Mouse (Mus musculus) spleen, postnatal 4 days (tissue): Measurements from ENCODE around the gene Srrm3.

Experiments used
- DNase-seq, 2 experiments: peaks; one replicate each; pipeline ENCODE4 v3.0.0; 2022; ENCODE audit warnings: low spot score in 2 of 2

Gene Srrm3

GRCm38 (mm10) chr5:135869661-135870423 lies 63.2 kb downstream of the Srrm3 start:
- DNase-seq: no peak

GRCm38 (mm10) chr5:135870505-135870904 lies 63.8 kb downstream of the Srrm3 start:
- DNase-seq: no peak

- DNase-seq: no peak
Measured at GRCm38 (mm10) chr5:135872996-135873395, 66.3 kb downstream of the Srrm3 start.

GRCm38 (mm10) chr5:135873753-135874152 lies 67.1 kb downstream of the Srrm3 start:
- no peak for DNase-seq

DNA sequence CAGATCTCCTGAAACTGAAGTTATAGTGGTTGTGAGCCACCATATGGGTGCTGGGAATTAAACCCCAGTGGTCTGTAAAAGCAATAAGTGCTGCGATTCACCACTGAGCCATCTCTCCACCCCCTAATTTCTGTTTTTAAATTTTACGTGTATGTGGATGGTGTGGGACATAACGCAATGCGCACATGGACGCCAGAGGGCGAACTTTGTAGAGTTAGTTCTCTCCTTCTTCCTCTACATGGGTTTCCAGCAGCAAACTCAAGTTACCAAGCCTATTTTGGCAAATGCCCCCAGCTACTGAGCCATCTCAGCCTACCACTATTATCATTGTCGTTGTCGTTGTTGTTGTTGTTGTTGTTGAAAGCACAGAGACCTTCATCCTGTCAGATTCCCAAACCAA lies 70.5 kb downstream of the Srrm3 start:
- DNase-seq: peak; percentile 37 to 73

- DNase-seq: no peak
Measured at GRCm38 (mm10) chr5:135877831-135878231, 71.1 kb downstream of the Srrm3 start.

GRCm38 (mm10) chr5:135879449-135880158 lies 72.9 kb downstream of the Srrm3 start:
- no peak for DNase-seq

DNA sequence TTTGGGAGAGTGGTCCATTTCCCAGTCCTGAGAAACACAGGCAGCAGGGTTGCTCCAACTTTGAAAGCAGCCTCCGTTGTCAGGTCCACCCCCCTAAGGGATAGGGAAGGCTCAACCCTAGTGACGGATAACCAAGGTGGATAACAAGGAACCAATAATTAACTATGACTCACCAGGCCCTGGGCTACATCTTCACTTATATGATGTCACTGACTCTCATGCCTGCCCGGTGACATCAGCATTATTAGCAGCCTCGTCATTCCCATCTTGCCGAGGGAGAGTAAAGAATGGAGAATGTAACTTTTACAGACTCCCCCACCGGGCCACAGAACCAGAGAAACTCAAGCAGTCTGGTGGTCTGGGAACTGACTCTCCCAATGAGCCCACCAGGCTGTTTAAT lies 78.0 kb downstream of the Srrm3 start:
- DNase-seq: no peak

GRCm38 (mm10) chr5:135887675-135888102 lies 81.0 kb downstream of the Srrm3 start, which contains the start of gene Hspb1:
Gene Hspb1 (plus strand): TSS chr5:135887919.
- DNase-seq: no peak

DNA sequence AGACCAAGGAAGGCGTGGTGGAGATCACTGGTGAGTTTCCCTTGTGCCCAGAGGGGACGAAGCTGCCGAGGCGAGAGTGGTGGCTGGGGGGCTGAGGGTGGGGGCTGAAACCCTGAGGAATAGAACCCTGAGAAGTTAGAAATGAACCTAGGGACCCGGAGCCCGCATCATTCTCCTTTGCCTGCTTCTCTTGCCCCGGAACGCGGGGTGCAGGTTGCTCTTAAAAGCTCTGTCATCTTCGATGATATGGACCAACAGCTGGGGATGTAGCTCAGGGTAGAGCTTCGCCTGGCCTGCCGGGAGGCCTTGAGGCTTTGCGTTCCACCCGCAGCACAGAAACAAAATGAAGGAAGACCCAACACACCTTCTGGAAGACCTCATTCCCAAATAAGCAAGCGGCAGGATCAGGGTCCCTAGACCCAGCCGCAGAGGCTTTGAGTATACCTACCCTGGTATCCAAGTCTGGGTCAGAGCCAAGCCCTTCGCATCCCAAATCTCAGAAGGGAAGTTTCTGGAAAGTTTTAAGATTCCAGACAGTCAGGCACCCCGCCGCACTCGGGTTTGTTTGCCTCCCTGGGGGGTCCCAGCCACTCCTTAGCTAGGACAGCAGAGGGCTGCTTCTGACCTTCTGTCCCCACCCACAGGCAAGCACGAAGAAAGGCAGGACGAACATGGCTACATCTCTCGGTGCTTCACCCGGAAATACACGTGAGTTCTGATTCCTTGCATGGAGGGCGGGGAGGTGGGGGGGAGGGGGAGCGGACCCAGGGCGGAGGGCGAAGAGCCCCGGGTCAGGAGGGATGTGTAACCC lies 81.9 kb downstream of the Srrm3 start:
- no peak for DNase-seq

DNA sequence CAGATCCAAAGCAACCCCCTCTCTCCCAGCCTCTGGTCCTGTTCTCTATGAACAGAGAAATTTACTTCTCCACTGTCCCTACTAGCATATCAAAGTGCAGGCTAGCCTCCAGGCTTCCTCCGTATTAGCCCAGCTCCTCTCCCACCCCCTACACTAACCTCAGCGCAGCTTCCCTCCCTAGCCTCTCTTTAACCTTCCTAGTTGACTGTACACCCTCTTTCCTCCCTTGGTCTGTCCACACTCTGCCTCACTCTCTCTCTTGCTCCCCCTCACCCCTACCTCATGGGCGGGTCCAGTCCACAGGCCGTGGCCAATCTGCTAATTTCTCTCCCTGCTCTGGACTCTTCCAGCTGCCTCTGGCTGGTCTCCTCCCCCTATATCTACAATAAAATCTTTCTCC lies 83.6 kb downstream of the Srrm3 start:
- DNase-seq: no peak

GRCm38 (mm10) chr5:135890920-135891319 lies 84.2 kb downstream of the Srrm3 start:
- no peak for DNase-seq

DNA sequence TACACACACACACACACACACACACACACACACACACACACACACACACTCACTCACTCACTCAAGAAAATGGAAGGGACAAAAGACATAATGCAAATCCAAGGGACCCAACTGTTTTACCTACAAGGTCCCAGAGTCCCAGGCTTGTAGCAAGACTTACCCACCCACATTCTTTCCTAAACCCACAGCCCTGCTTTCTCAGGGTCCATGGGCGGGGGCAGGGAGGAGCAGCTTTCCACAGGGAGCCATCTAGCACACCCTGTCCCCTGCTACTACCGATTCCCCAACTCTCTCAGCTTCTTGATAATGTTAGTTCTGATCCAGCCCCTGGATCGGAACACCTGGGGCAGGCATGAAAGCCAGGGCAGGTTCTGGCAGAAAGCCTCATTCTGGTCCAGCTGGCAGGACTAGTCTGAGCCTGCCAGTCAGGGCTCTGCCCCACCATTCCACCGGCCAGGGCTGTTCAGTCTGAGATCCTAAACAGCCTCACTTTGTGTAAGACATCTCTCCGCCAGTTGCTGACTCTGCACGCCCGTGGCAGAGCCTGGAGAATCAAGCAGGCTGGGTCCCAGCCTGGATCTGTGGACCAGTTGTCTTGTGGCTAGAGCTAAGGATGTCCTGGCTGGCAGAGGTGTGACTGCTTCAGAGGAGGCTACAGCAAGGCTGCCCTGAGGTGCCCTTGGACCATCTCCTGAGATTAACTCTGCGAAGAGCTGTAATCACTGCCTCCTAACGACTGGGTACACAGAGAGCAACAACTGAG lies 86.1 kb downstream of the Srrm3 start:
- no peak for DNase-seq

GRCm38 (mm10) chr5:135894958-135895357 lies 88.3 kb downstream of the Srrm3 start:
- DNase-seq: no peak

DNA sequence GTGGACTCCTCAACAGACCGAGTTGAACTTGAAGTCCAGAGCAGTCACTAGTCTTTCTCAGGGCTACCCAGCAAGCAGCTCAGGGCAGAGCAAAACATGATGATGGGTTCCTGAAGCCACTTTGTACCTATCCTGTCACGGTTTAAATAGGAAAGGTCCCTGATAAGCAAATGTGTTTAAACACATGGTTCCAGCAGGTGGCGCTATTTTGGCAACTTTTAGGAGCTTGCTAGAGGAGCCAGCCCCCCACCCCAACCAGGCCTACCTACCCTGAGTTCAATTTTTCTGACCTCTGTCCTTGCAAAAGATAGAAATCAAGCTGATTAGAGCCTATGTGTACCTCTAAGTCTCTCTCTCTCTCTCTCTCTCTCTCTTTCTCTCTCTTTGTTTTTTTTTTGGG lies 91.3 kb downstream of the Srrm3 start:
- peak; percentile 43 to 78 for DNase-seq

- DNase-seq: no peak
Measured at GRCm38 (mm10) chr5:135898995-135899394, 92.3 kb downstream of the Srrm3 start.

GRCm38 (mm10) chr5:135899833-135900232 lies 93.1 kb downstream of the Srrm3 start:
- no peak for DNase-seq

DNA sequence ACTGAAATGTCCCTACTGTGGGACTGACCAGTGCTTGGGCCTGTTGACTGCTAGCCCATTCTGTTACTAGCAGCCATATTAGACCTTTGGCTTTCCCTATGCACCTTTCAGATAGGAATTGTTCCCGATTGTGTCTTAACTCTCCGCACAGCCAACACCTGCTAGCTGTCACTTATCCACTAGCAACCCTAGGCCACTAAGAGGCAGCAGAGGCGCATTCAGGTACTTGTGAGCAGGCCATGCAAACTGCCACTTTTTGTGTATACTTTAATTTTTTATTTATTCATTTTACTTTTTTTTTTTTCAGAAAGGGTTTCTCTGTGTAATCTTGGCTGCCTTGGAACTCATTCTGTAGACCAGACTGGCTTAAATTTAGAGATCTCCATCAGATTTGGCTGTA lies 94.0 kb downstream of the Srrm3 start:
- no peak for DNase-seq

- DNase-seq: peak; percentile 34 to 75
Measured at GRCm38 (mm10) chr5:135901354-135902095, 94.8 kb downstream of the Srrm3 start.

DNA sequence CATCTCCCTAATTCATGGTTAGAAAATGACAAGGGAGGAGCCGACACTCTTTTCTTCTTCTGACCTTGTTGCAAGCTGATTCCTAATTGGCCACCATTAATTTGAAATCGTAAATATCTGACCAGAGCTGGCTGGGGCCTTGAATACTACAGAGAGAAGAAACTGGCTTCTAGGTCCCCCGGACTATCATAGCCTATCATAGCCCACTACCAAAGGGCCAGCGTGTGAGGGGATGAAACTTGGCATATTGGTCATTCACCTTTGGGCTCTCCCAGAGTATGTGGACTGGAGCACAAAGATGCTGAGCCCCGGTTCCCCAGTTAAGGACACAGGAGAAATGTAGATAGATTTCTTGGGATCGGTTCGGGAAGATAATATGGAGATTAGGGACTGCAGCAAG lies 96.4 kb downstream of the Srrm3 start:
- no peak for DNase-seq
